Mouse (Mus musculus) ES-E14 (cell line): ENCODE measurements around the gene Cebpb. TPM values are rescaled to one million over a fixed set of nuclear protein-coding genes. Genes with fewer than 3 reads are reported as not detected.

Experiments used
- DNase-seq: peaks from one replicate; pipeline ENCODE4 v3.0.0-alpha.2; 2013; ENCODE audit warnings: low read depth, low spot score
- H3K27ac ChIP-seq: 2 replicates; pipeline ENCODE4 v1.5.1; 2012; ENCODE audit warnings: low read depth, mild to moderate bottlenecking, low read length, moderate library complexity, mixed read lengths; ENCODE audit not compliant: poor library complexity, insufficient read depth, severe bottlenecking
- H3K36me3 ChIP-seq: 2 replicates; pipeline ENCODE4 v1.6.1; 2012; ENCODE audit warnings: mild to moderate bottlenecking, low read length, moderate library complexity, mixed read lengths; ENCODE audit not compliant: control insufficient read depth, poor library complexity, insufficient read depth, severe bottlenecking
- H3K4me1 ChIP-seq, 2 experiments: fragments of 150-350 bp in 1 of 2; sonication (generic) in 1 of 2; 2 replicates each; pipeline ENCODE4 v1.6.1; 2012; ENCODE audit warnings: low read length in 2 of 2, mild to moderate bottlenecking in 1 of 2, mixed read lengths in 1 of 2; ENCODE audit not compliant: control insufficient read depth in 2 of 2, insufficient read depth in 2 of 2, poor library complexity in 1 of 2
- H3K4me3 ChIP-seq, 2 experiments: fragments of 150-350 bp in 1 of 2; sonication (generic) in 1 of 2; 2 replicates each; pipeline ENCODE4 v1.5.1; 2012; ENCODE audit warnings: low read length in 2 of 2, low read depth in 1 of 2, mild to moderate bottlenecking in 1 of 2, mixed read lengths in 1 of 2; ENCODE audit not compliant: insufficient read depth in 1 of 2, poor library complexity in 1 of 2, severe bottlenecking in 1 of 2
- H3K9ac ChIP-seq: 2 replicates; pipeline ENCODE4 v1.6.1; 2012; ENCODE audit warnings: low read depth, mild to moderate bottlenecking, low read length, mixed read lengths; ENCODE audit not compliant: poor library complexity, insufficient read depth, severe bottlenecking
- H3K9me3 ChIP-seq: fragments of 150-350 bp; sonication (generic); 2 replicates; pipeline ENCODE4 v1.6.1; 2012; ENCODE audit warnings: low read depth, mild to moderate bottlenecking, low read length; ENCODE audit not compliant: control insufficient read depth, insufficient read depth
- CHD2 ChIP-seq: IDR thresholded peaks from 2 replicates; pipeline ENCODE4 v1.6.1; 2014; ENCODE audit warnings: mild to moderate bottlenecking, low read depth, low read length, inconsistent platforms
- HCFC1 ChIP-seq: IDR thresholded peaks from 2 replicates; pipeline ENCODE4 v1.6.1; 2012; ENCODE audit warnings: low read length, inconsistent platforms, borderline replicate concordance; ENCODE audit not compliant: insufficient read depth
- MAFK ChIP-seq: IDR thresholded peaks from 2 replicates; pipeline ENCODE4 v1.6.1; 2014; ENCODE audit warnings: mild to moderate bottlenecking, low read depth, low read length, inconsistent platforms; ENCODE audit not compliant: insufficient read depth
- ZC3H11A ChIP-seq: IDR thresholded peaks from 2 replicates; pipeline ENCODE4 v1.6.1; 2012; ENCODE audit warnings: low read depth, mild to moderate bottlenecking, inconsistent platforms, low read length, borderline replicate concordance
- ZNF384 ChIP-seq: IDR thresholded peaks from 2 replicates; pipeline ENCODE4 v1.6.1; 2012; ENCODE audit warnings: low read depth, low read length, inconsistent platforms
- in situ Hi-C, 2 experiments: fragments of 600-800 bp; cut with MboI; formaldehyde crosslinking; loops; one replicate each; pipeline ENCODE4 v1.15.1; 2025; ENCODE audit warnings: low sequenced_read_pairs in 2 of 2, inconsistent platforms in 1 of 2; ENCODE audit not compliant: unreplicated experiment in 2 of 2
- total RNA-seq: library from RNA; depleted of rRNA; stranded (reverse); fragments of 300-350 nt; gene quantifications from 2 replicates; pipeline ENCODE4 v1.2.3, GENCODE M21; 2012

The Cebpb gene
- total RNA-seq, 1 experiment = 9.1 TPM

DNA sequence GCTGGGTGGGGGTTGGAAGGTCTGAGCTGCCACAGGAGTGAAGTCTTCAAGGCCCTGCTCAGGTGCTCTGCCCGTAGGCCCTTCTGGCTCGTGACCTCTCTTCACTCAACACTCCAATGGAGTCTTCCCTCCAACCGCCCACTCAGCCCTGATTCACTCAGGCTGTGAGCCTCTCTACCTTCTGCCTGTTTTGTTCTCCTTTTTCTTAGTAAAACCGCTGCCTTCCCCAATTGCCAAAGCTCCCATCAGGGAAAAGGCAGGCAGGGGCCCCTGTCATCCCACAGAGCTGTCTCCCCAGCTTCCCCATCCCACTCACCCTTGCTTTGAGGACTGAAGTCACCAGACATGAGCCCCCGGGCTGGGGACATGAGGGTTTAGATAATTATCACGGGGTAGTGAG is 26.3 kb downstream of the Cebpb start:
- no peak for TF ChIP-seq MAFK
- no peak for TF ChIP-seq ZC3H11A
- no peak for TF ChIP-seq HCFC1
- TF ChIP-seq ZNF384 = no peak
- TF ChIP-seq CHD2 = no peak
- Histone ChIP-seq H3K27ac (no peak overlapping the region), H3K9me3 (no peaks in the 10 kb centered on the region), H3K36me3 (no peaks in the 10 kb centered on the region), H3K4me3 (no peak overlapping the region), H3K9ac (no peak overlapping the region), H3K4me1 (peaks cover 3 to 5% of the 10 kb centered on the region in 2 experiments; a peak in 1 of 4 replicates)
- no peak for DNase-seq
- in situ Hi-C loops = no loop called here

DNA sequence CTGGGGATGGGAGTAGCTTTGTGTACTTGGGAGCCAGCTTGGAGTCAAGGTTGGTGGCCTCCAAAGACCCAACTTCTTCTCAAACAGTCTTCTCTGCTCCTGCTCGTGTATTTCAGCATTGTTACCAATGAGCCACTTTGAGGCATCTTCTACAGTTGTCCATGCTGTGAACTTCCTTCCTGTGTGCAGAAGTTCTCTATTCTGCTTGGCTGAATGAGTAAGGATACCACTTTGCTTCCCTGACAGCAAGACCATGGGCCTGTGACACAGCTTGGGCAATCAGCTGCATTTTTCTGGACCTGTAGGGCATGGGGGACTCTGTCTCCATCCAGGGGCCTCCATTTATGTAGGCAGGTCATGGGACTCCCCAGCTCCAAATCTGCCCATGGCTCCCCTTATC is 28.5 kb downstream of the Cebpb start:
- in situ Hi-C loops = no loop called here
- H3K4me3 ChIP-seq = no peak overlapping the region
- peaks cover 3 to 6% of the 10 kb centered on the region in 2 experiments; a peak in 2 of 4 replicates for H3K4me1 ChIP-seq

DNA sequence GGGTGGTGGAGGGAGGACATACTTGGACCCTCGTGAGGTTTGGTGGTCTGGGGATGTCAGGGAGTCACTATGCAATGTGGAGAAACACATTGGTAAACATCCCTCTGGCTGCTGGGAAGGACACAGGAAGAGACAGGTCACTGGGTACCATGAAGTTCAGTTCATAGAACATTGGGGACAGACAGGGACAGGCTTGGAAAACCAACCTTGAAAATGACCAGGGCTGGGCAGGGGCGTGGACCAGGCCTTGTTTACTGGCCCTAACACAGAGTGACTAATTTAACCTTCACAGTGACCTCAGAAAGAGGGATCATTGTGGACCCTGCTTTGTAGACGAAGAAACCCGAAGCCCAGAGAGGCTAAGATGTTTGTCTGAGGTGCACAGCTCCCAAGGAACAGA is 30.8 kb downstream of the Cebpb start:
- in situ Hi-C loops = no loop called here

More for the DNA sequence above, 28.5 kb downstream of the Cebpb start:
- Histone ChIP-seq H3K27ac (no peak overlapping the region), H3K9me3 (no peaks in the 10 kb centered on the region), H3K9ac (no peak overlapping the region), H3K36me3 (no peaks in the 10 kb centered on the region)
- no peak for TF ChIP-seq ZC3H11A
- TF ChIP-seq CHD2 = no peak
- no peak for TF ChIP-seq HCFC1
- no peak for TF ChIP-seq MAFK
- no peak for TF ChIP-seq ZNF384
- no peak for DNase-seq

DNA sequence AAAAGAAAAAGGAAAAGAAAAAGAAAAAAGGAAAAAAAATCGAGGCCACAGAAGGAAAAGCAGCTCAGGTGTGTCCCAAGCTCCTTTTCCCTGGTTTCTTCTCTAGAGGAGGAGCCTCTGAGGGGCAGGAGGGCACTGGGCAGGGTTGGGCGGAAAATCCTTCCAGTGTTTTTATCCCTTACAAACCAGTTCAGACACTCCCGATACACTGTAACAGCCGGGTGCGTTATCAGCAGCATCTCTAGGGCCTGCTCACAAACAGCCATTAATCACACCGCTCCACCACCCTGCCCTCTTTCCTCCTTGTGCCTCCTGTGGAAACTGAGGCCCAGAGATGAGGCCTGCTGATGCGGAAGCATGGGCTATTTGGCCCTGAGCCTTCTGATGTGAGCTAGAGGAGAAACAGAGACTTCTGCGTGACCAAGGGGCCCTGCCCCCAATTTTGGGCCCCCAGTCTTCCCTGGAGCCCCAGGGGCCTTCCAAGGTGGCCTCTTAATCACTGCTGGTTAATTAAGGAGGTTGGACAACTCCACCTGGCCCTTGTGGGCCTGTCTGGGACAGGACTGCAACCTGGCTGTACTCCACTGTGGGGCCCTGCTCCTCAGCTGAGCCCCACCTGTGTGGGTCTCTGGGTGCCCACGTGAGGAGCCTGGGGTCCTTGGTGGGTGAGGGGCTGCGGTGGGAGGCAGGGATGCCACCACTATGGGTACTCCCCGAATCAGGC is 32.6 kb downstream of the Cebpb start:
- Histone ChIP-seq H3K9me3 (no peaks in the 10 kb centered on the region), H3K27ac (no peak overlapping the region), H3K4me1 (peaks cover 0 to 3% of the 10 kb centered on the region in 2 experiments; a peak in 2 of 4 replicates), H3K9ac (no peak overlapping the region), H3K36me3 (no peaks in the 10 kb centered on the region), H3K4me3 (no peak overlapping the region)
- in situ Hi-C loops = no loop called here
- TF ChIP-seq HCFC1 (no peak), MAFK (no peak), CHD2 (no peak), ZNF384 (no peak), ZC3H11A (no peak)
- no peak for DNase-seq

More for the DNA sequence above, 30.8 kb downstream of the Cebpb start:
- TF ChIP-seq HCFC1 (no peak), MAFK (no peak), CHD2 (no peak), ZNF384 (no peak), ZC3H11A (no peak)
- H3K9ac ChIP-seq = no peak overlapping the region
- no peak overlapping the region for H3K4me3 ChIP-seq
- no peaks in the 10 kb centered on the region for H3K9me3 ChIP-seq
- no peak overlapping the region for H3K27ac ChIP-seq
- peaks cover 0 to 3% of the 10 kb centered on the region in 2 experiments; a peak in 2 of 4 replicates for H3K4me1 ChIP-seq
- H3K36me3 ChIP-seq = no peaks in the 10 kb centered on the region
- no peak for DNase-seq
